ENCODE assay signal across 18 mouse cellular contexts in genomic region chr2:17215607-17216006, GRCm38 (mm10).
DNase-seq lines count a peak whose midpoint lies in the region; TF ChIP-seq lines count a peak whose summit lies in the region.
"Had no signal": no experiment of that assay in that cellular context is flagged by ENCODE, and none has a peak within 500 bp of the region (broad histone marks: within the 10 kb centered on the region; RNA-seq: fewer than 3 reads in every experiment).

No protein-coding gene starts in this region.

- peak; percentile 62 for DNase-seq in A20 (ENCODE audit: low read depth, low spot score)
- peak; percentile 42 for DNase-seq in CH12.LX (ENCODE audit: extremely low read depth)
- no peak for DNase-seq in right cerebral cortex, adult 2 months (ENCODE audit: low spot score in 2 of 2)
- DNase-seq in yolk sac, embryonic 10.5 days (ENCODE audit: low spot score) = no peak
- DNase-seq: adrenal gland, adult 2 months; adrenal gland, adult 8-10 months; adrenal gland, postnatal 10 days; adrenal gland, postnatal 14 days; adrenal gland, postnatal 25 days; adrenal gland, postnatal 36 days; B cell, adult 2 months; cerebellum, adult 11 months; cerebellum, adult 11-12 months; cerebellum, adult 18-20 months; cerebellum, adult 2 months; cerebellum, adult 8-10 months had no signal

- no peaks in the 10 kb centered on the region for H3K9me3 ChIP-seq in CH12.LX (replicated peaks; ENCODE audit: low read length)
- H3K9me3 ChIP-seq: G1E had no signal

- peaks cover 2 to 26% of the 10 kb centered on the region in 2 experiments; a peak in 3 of 4 replicates for H3K4me1 ChIP-seq in CH12.LX (ENCODE audit: control insufficient read depth in 1 of 2, insufficient read depth in 2 of 2)

- no peak overlapping the region for H3K4me2 ChIP-seq in CH12.LX (ENCODE audit: insufficient read depth, low read depth, poor library complexity, severe bottlenecking)

- H3K36me3 ChIP-seq in CH12.LX (replicated peaks in 1 of 2; ENCODE audit: control insufficient read depth in 1 of 2, insufficient read depth in 1 of 2, low read length in 1 of 2) = no peaks in the 10 kb centered on the region
- H3K36me3 ChIP-seq: G1E had no signal

- no peak for TF ChIP-seq POLR2A in CH12.LX (IDR thresholded peaks at IDR 0.05; ENCODE audit: low read depth, low read length)

- peak; percentile 57 for TF ChIP-seq EP300 in CH12.LX (IDR thresholded peaks at IDR 0.05; ENCODE audit: low read length)

- dilution Hi-C loops in CH12.LX (cut with MboI; ENCODE audit: extremely low pct_ligation_motif_present, extremely low pct_unique_long_range_greater_than_20kb, low sequenced_read_pairs) = no loop called here

- H3K9ac ChIP-seq in CH12.LX (ENCODE audit: insufficient read depth, low read depth) = no peak overlapping the region

- H3K27ac ChIP-seq in CH12.LX (ENCODE audit: insufficient read depth, low read depth) = no peak overlapping the region

- H3K79me2 ChIP-seq in CH12.LX (replicated peaks; ENCODE audit: control insufficient read depth, extremely low read depth, insufficient read depth, poor library complexity, severe bottlenecking) = no peaks in the 10 kb centered on the region

- TF ChIP-seq RAD21 in CH12.LX (IDR thresholded peaks at IDR 0.05; ENCODE audit: low read depth, low read length) = no peak

- TF ChIP-seq CTCF in CH12.LX (conservative IDR thresholded peaks at IDR 0.05 in 1 of 2, IDR thresholded peaks at IDR 0.05 in 1 of 2; ENCODE audit: low read depth in 2 of 2, low read length in 2 of 2) = no peak

- no peaks in the 10 kb centered on the region for H3K27me3 ChIP-seq in CH12.LX (replicated peaks)
- H3K27me3 ChIP-seq: Patski had no signal

- H3K4me3 ChIP-seq in CH12.LX (replicated peaks in 1 of 3; ENCODE audit: low read depth in 2 of 3, low read length in 2 of 3, poor library complexity in 1 of 3) = no peak overlapping the region

- in situ Hi-C loops in CH12.LX (cut with MboI; ENCODE audit: low pct_ligation_motif_present, low pct_unique_long_range_greater_than_20kb, low sequenced_read_pairs) = loop anchor here (25.0 kb wide), 1 partner anchor 172 kb away; no protein-coding TSS in a partner anchor

TF ChIP-seq in CH12.LX, 34 proteins besides CTCF, POLR2A, EP300 and RAD21:
- TF ChIP-seq MEF2A (IDR thresholded peaks at IDR 0.05; ENCODE audit: borderline replicate concordance, low read depth, low read length) = peak; percentile 89; the same call in 1 of the 2 replicates
- TF ChIP-seq ELF1 (IDR thresholded peaks at IDR 0.05; ENCODE audit: low read depth, low read length) = no peak
- TF ChIP-seq JUND (conservative IDR thresholded peaks at IDR 0.05; ENCODE audit: low read depth, low read length) = no peak; the same call in 1 of the 2 replicates
- TF ChIP-seq CHD1 (IDR thresholded peaks at IDR 0.05; ENCODE audit: low read depth, low read length) = no peak
- TF ChIP-seq ZKSCAN1 (IDR thresholded peaks at IDR 0.05; ENCODE audit: borderline replicate concordance, low read depth, low read length) = no peak
- peak; percentile 27 for TF ChIP-seq BHLHE40 (IDR thresholded peaks at IDR 0.05; ENCODE audit: low read depth, low read length)
- peak; percentile 33; the same call in 1 of the 2 replicates for TF ChIP-seq IRF4 (IDR thresholded peaks at IDR 0.05; ENCODE audit: low read depth, low read length)
- peak; percentile 58 for TF ChIP-seq ETS1 (conservative IDR thresholded peaks at IDR 0.05; ENCODE audit: low read depth, low read length)
- TF ChIP-seq TBP (conservative IDR thresholded peaks at IDR 0.05; ENCODE audit: low read depth, low read length) = no peak
- TF ChIP-seq CHD2 (IDR thresholded peaks at IDR 0.05; ENCODE audit: low read length) = no peak
- TF ChIP-seq MAZ (IDR thresholded peaks at IDR 0.05; ENCODE audit: low read depth, low read length) = no peak

Comparison
In these comparisons a context has a peak if more than half of its experiments do, and no peak if none do; other contexts are left out.
1. DNase-seq: peak in A20 (single experiment) and CH12.LX (single experiment); none in right cerebral cortex, adult 2 months (0 of 2) and yolk sac, embryonic 10.5 days (single experiment).